Mouse (Mus musculus) heart, postnatal 0 days (tissue): ENCODE measurements around the gene Lmx1b. TPM values are rescaled to one million over a fixed set of nuclear protein-coding genes. Genes with fewer than 3 reads are reported as not detected.

Experiments
- ATAC-seq: fragments of 200-750 bp; cut with Nextera tagmentation; 2 replicates; pipeline ENCODE4 v1.8.0; 2017; ENCODE audit warnings: low read depth, moderate number of reproducible peaks, moderate library complexity; ENCODE audit not compliant: insufficient read depth
- DNase-seq: peaks from one replicate; pipeline ENCODE4 v3.0.0-alpha.2; 2016; ENCODE audit warnings: low spot score
- H3K27ac ChIP-seq: fragments of 300-500 bp; sonication (generic); 2 replicates; pipeline ENCODE4 v1.5.1; 2014; ENCODE audit warnings: low read depth, mild to moderate bottlenecking
- H3K27me3 ChIP-seq: fragments of 300-500 bp; sonication (generic); 2 replicates; pipeline ENCODE4 v1.6.1; 2014; ENCODE audit warnings: low read length, mixed read lengths; ENCODE audit not compliant: control insufficient read depth, insufficient read depth
- H3K36me3 ChIP-seq: fragments of 300-500 bp; sonication (generic); replicated peaks from 2 replicates; pipeline ENCODE4 v1.6.1; 2014; ENCODE audit warnings: low read length, mixed read lengths; ENCODE audit not compliant: control insufficient read depth, insufficient read depth
- H3K4me1 ChIP-seq: fragments of 300-500 bp; sonication (generic); 2 replicates; pipeline ENCODE4 v1.6.1; 2014; ENCODE audit warnings: antibody characterized with exemption; ENCODE audit not compliant: control insufficient read depth, insufficient read depth
- H3K4me2 ChIP-seq: fragments of 300-500 bp; sonication (generic); 2 replicates; pipeline ENCODE4 v1.6.1; 2014; ENCODE audit warnings: low read depth, mild to moderate bottlenecking, low read length, moderate library complexity
- H3K4me3 ChIP-seq: fragments of 300-500 bp; sonication (generic); 2 replicates; pipeline ENCODE4 v1.5.1; 2014; ENCODE audit warnings: low read depth, low read length
- H3K9ac ChIP-seq: fragments of 300-500 bp; sonication (generic); replicated peaks from 2 replicates; pipeline ENCODE4 v1.6.1; 2014; ENCODE audit warnings: low read depth, low read length, mixed read lengths
- H3K9me3 ChIP-seq: fragments of 300-500 bp; sonication (generic); replicated peaks from 2 replicates; pipeline ENCODE4 v1.6.1; 2016; ENCODE audit warnings: low read length; ENCODE audit not compliant: control insufficient read depth
- CTCF ChIP-seq: IDR thresholded peaks from 2 replicates; pipeline ENCODE4 v1.5.1; 2016; ENCODE audit warnings: antibody characterized with exemption, control low read depth, low read depth
- EP300 ChIP-seq: IDR thresholded peaks from 2 replicates; pipeline ENCODE4 v1.6.1; 2016; ENCODE audit warnings: antibody characterized with exemption, low read depth
- WGBS: fragments of 180-500 bp; shearing (Covaris S2); extraction: QIAGEN DNeasy Blood & Tissue Kit; methylation state at CpG from one replicate; pipeline ENCODE4 v1.1.7; 2014; 5-methylcytosine and 5-hydroxymethylcytosine counted together
- polyA plus RNA-seq: library from polyadenylated mRNA; unstranded; fragments of >200 nt; fragmentation: Nextera tagmentation; extraction: Ambion mirVana; gene quantifications from 2 replicates; pipeline ENCODE4 v1.2.1, GENCODE M21; 2015
- total RNA-seq: library from RNA; depleted of rRNA; stranded (reverse); fragments of >200 nt; gene quantifications from 2 replicates; pipeline ENCODE4 v1.2.3, GENCODE M21; 2014; ENCODE audit warnings: low replicate concordance; rRNA removed

Lmx1b gene
- total and polyA plus RNA-seq, 2 experiments from 2014 or later, result not detected

DNA sequence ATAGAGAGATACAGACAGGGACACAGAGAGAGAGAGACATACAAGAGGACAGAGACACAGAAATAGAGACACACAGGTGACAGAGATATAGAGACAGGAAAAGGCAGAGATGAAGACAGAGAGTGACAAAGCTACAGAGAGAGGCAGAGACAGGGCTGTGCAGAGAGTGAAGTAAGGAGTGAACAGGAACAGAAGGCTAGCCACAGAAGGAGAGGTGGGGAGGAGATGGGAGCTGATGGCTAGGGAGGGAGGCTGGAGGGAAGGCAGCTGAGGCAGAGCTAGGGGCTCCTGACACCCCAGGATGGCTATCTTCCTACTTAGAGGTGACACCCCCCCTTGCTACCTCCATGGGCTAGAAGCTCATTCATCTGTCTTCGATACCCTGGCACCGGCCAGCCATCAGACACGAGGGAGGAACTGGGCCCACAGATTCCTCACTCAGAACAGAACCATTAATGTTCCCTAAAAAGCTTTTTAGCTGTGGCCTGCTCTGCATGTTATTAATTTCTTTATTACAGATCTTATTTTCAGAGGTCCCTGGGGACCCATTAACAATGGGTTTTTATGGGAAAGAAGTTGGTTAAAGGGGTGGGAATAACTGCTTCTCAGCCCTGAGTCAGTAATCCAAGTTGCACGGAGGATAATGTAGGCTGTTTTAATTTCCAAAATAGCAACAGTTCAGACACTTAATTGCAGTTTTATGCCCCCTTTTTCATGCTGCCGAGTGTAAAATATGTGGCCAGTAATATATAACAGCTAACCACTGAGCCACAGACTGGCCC lies 114.8 kb downstream of the Lmx1b start:
- 62% methylated on average over 5 of the region's 5 CpGs for WGBS
- ATAC-seq (no peak), DNase-seq (no peak)
- Histone ChIP-seq H3K9me3 (peaks cover 9% of the 10 kb centered on the region; the same call in 1 of the 2 replicates), H3K36me3 (no peaks in the 10 kb centered on the region), H3K27me3 (no peaks in the 10 kb centered on the region), H3K4me1 (no peaks in the 10 kb centered on the region), H3K4me3 (no peak overlapping the region), H3K9ac (no peak overlapping the region), H3K27ac (no peak overlapping the region), H3K4me2 (no peak overlapping the region)
- no peak for TF ChIP-seq CTCF
- no peak for TF ChIP-seq EP300

DNA sequence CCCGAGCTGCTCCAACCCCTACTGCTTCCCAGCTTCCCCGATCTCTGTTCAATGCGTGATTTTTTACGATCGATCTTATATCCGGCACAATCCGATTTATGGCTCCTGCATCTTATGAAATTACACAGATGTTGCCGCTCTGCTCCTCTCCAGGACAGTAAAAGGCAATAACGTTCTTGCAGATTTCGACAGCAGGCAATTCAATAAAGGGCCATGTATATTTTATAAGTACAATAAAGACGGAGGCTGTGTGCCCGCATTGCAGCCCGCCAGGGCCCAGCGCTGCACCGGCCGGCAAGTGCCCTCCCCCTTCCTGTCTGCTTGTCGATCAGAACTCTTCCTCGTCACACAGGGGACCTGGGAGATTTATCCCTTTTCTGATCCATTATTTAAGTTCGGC lies 124.5 kb downstream of the Lmx1b start:
- no peak overlapping the region for H3K27ac ChIP-seq

DNA sequence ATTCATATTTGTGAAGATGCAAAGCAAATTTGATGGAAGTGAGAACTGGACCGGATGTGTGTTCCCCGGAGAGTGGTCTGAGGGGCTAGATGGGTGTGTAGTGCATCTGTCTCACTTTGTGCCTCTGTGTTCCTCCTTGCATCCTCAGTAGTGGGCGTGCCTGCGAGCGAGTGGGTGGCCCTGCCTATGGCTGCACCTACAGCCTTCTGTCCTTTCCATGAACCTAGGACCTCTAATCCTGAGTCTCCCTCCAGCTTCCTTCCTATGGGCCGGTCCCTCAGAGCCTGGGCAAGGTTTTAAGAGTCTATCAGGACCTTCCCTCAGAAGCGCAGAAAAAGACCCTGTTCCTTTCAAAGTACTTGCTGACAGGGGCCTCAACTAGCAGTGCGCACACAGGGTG lies 124.9 kb downstream of the Lmx1b start:
- no peak overlapping the region for H3K4me3 ChIP-seq

More for the DNA sequence above, 124.5 kb downstream of the Lmx1b start:
- WGBS, result 71% methylated on average over 19 of the region's 19 CpGs
- Histone ChIP-seq H3K27me3 (0 out of 2 replicates have a peak, but pooled peaks cover 4% of the 10 kb centered on the region), H3K4me2 (no peak overlapping the region), H3K9ac (no peak overlapping the region), H3K9me3 (no peaks in the 10 kb centered on the region), H3K4me1 (no peaks in the 10 kb centered on the region), H3K4me3 (no peak overlapping the region), H3K36me3 (no peaks in the 10 kb centered on the region)
- ATAC-seq (no peak), DNase-seq (no peak)
- TF ChIP-seq CTCF (no peak), EP300 (no peak)

More for the DNA sequence above, 124.9 kb downstream of the Lmx1b start:
- no peak overlapping the region for H3K4me2 ChIP-seq
- WGBS, result 71% methylated on average over 8 of the region's 8 CpGs
- no peak for ATAC-seq
- no peaks in the 10 kb centered on the region for H3K9me3 ChIP-seq
- 0 out of 2 replicates have a peak, but pooled peaks cover 4% of the 10 kb centered on the region for H3K27me3 ChIP-seq
- no peaks in the 10 kb centered on the region for H3K4me1 ChIP-seq
- H3K36me3 ChIP-seq, result no peaks in the 10 kb centered on the region
- no peak for TF ChIP-seq EP300
- TF ChIP-seq CTCF, result no peak
- no peak overlapping the region for H3K9ac ChIP-seq
- H3K27ac ChIP-seq, result no peak overlapping the region
- no peak for DNase-seq

Other genes with a start within 250 kb of the Lmx1b start
- gene Zbtb34, start 209.2 kb downstream of the Lmx1b start, total RNA-seq, result 8.9 and 16.7 TPM in 2 replicates
- 1.9 and 2.1 TPM in 2 replicates for gene Zbtb34, start 209.2 kb downstream of the Lmx1b start, polyA plus RNA-seq
- 10.5 and 11.8 TPM in 2 replicates for gene Zbtb43, start 172.0 kb downstream of the Lmx1b start, total RNA-seq
- 11.5 and 12.3 TPM in 2 replicates for gene Zbtb43, start 172.0 kb downstream of the Lmx1b start, polyA plus RNA-seq
- 24.7 and 38.7 TPM in 2 replicates for gene Mvb12b, start 247.4 kb upstream of the Lmx1b start, total RNA-seq
- 7.7 and 8.7 TPM in 2 replicates for gene Mvb12b, start 247.4 kb upstream of the Lmx1b start, polyA plus RNA-seq